Mouse (Mus musculus): ENCODE results near the gene Myh9. TPM values are rescaled to one million over a fixed set of nuclear protein-coding genes. Genes with fewer than 3 reads are reported as not detected.

Myh9 gene
- polyA plus RNA-seq, 1 experiment from 2014 or later = 71.0 TPM

- DNase-seq (ENCODE audit: low spot score) = no peak
Observed at GRCm38 (mm10) chr15:77829542-77829941, 12.4 kb downstream of the Myh9 start.

GRCm38 (mm10) chr15:77828910-77829309 is 13.1 kb downstream of the Myh9 start:
- DNase-seq (ENCODE audit: low spot score) = no peak

- no peak for DNase-seq (ENCODE audit: low spot score)
Observed at GRCm38 (mm10) chr15:77828242-77828641, 13.7 kb downstream of the Myh9 start.

GRCm38 (mm10) chr15:77827794-77828193 is 14.2 kb downstream of the Myh9 start:
- no peak for DNase-seq (ENCODE audit: low spot score)

DNA sequence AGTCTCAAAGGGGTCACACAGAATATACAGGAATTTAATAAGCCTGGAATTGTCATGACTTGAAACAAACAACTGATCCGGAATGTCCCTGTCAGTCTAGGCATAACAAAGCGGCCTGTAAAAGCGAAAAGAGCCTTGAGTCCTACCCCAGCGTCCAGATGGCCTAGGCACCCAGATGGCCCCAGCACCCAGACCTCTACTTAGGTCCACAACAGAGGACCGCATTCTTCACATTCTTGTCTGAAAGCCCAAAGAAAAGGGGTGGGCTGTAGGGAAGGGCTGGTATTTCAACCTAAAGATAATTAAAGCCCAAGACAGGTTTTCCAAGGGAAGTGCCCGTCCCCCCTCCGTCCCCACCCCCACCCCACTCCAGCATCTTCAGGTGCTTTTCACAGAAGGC is 14.6 kb downstream of the Myh9 start:
- no peak for DNase-seq (ENCODE audit: low spot score)

DNA sequence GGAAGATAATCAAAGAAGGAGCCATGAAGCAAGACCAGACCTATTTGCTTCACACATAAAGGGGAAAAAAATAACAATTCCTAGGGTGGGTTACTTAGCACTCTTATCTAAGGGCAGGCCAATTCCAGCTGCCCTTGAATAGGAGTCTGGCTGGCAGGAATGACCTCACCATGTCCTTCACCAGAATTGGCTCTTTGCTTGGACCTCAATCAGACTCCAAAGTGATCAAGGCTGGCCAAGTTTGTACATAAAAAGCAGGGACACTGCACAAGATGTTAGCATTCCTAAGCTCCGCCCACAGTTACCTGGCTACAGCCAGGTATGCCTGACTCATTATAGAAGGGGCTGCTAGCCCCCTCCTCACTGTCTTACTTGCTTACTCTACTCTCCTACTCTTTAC is 16.6 kb downstream of the Myh9 start:
- no peak for DNase-seq (ENCODE audit: low spot score)

DNA sequence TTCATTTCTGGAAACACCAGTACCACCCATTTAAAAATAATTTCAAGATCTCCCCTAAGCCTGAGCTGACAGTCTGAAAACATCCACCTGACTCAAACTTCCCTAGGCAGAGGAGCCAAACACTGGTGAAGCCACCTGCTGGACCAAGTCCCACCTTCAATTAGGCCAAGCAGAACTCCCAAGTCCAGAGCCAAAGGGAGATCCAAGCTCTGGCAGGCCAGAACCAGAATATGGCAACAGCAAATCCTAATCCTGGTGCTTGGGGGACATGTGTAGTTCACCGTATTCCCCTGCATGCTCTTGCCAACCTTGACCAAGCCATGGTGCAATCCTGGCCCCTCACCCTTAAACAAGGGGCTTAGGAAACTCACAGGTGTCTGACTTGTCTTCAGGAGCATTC is 17.7 kb downstream of the Myh9 start:
- DNase-seq (ENCODE audit: low spot score) = no peak

DNA sequence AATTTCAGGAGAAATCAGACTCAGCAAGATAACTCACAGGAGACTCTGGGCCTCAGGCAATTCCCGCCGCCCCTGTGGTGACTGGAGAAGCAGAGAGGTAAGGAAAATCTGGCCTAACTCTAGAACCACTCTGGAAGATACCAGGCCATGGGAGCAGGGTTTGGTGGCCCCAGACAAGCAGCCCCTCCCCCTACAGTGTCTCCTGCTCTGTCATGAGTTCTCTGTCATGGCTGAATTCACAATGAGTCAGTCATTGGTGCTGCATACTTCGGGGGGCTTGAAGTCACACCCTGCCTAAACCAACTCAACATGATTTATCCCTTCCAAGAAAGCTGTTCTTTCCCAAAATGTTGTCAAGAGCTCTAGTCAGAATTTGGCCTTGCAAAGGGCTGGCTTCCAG is 18.3 kb downstream of the Myh9 start:
- DNase-seq (ENCODE audit: low spot score) = no peak

- no peak for DNase-seq (ENCODE audit: low spot score)
Observed at GRCm38 (mm10) chr15:77823196-77823595, 18.8 kb downstream of the Myh9 start.

GRCm38 (mm10) chr15:77822671-77823070 is 19.3 kb downstream of the Myh9 start:
- DNase-seq (ENCODE audit: low spot score) = no peak

DNA sequence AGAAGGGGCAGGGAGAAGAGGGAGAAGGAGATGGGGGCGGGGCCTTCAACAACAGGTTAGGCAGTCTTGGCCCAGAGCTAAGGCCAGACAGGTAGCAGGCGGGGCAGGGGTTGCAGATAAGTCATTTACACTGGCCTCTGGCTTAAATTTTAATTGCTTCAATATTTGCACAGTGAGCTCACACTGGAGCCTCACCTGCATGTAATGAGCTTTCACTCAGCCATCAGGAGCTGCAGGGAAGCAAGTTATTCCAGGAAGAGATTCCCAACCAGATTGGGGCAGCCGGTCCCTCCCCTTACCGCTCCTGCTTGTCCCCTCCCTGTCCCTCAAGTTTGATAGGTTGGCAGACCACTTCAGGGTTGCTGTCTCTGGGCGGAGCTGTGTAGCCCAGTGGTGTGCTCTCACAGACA is 19.9 kb downstream of the Myh9 start:
- DNase-seq (ENCODE audit: low spot score) = no peak

GRCm38 (mm10) chr15:77821424-77821823 is 20.6 kb downstream of the Myh9 start:
- no peak for DNase-seq (ENCODE audit: low spot score)

GRCm38 (mm10) chr15:77820480-77821163 is 21.4 kb downstream of the Myh9 start:
- no peak for DNase-seq (ENCODE audit: low spot score)

GRCm38 (mm10) chr15:77819894-77820387 is 22.0 kb downstream of the Myh9 start:
- DNase-seq (ENCODE audit: low spot score) = peak; percentile 35

DNA sequence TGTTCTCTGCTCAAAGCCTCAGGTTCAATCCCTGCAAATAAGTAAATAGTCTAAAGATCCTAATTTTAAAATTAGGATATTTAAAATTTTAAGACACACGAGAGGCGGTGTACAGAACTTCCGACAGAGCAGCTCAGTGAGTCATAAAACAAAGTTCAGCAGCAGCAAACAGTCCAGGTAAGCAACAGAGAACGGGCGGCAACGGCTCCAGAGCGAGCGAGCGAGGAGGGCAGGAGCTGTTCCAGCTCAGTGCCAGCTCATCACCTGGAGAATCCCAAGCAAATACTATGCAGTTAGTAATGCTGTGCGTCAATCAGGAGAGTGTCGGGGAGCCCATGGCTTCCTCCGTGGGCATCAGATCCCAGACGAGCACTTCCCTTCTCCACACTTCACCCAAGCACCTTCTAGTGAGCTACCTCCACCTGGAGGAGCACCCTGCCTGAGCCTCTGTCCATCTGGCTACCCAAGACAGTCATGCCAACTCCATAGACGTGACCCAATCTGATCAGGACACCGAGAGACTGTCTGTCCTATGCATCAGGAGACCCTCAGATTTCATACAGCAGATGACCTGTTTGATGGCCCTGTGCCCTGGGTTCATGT is 23.3 kb downstream of the Myh9 start:
- no peak for DNase-seq (ENCODE audit: low spot score)

- no peak for DNase-seq (ENCODE audit: low spot score)
Observed at GRCm38 (mm10) chr15:77817417-77817816, 24.6 kb downstream of the Myh9 start.

DNA sequence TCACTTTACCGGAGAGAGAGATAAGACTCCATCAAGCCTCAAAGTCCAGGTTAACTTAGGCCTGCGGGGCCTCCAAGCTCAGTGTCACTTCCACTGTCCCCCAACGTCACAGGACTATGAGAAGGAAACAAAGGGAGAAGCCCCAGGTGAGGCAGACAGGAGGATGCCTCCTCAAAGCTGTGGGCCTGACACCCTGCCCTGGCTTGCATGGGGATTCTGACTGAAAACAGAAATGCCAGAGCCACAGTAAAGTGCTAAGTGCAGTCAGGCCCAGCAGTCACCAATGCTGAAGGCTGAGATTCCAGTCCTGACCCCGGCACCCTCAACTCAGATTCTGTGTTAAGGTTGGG is 25.4 kb downstream of the Myh9 start:
- no peak for DNase-seq (ENCODE audit: low spot score)

GRCm38 (mm10) chr15:77815867-77816600 is 25.9 kb downstream of the Myh9 start:
- no peak for DNase-seq (ENCODE audit: low spot score)

- no peak for DNase-seq (ENCODE audit: low spot score)
Observed at GRCm38 (mm10) chr15:77813639-77814375, 28.2 kb downstream of the Myh9 start.

- DNase-seq (ENCODE audit: low spot score) = no peak
Observed at GRCm38 (mm10) chr15:77812578-77812977, 29.4 kb downstream of the Myh9 start.

DNA sequence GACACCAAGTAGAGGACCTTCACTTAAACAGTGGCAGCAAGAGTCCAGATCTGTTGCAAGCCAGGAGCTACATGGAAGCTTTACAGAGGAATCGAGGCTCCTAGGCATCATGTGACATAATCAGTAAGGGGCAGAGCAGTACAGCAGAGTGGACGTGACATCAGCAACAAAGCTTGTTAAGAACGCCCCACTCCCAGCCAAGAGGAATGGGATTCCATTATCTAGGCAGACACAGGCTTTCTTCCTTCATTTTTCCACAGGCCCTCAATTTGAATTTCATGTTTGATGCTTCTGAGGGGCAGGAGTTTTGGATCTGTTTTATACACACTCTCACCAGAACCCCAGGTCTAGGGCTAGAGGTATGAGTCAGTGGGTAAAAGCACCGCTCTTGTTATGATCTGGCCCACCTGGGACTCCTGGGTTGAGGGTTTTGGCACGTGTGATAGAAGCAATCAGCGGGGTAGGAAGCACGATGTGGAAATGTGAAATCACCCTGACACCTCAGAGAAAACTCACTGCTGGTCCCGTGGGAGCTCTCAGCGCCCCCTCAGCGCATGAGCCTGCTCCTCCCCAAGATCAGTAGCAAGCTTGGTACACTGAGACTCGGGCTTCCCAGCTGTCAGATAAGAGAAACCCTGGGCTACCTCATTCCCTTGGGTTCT is 30.7 kb downstream of the Myh9 start:
- DNase-seq (ENCODE audit: low spot score) = no peak
